Mouse (Mus musculus): Measurements from ENCODE around the gene Cygb.

- no peak for TF ChIP-seq CTCF (IDR thresholded peaks at IDR 0.05; ENCODE audit: control insufficient read depth, insufficient read depth, low read length)
- no peak for TF ChIP-seq POLR2A (IDR thresholded peaks at IDR 0.05; ENCODE audit: borderline replicate concordance, control insufficient read depth, low read depth, low read length)
Observed at GRCm38 (mm10) chr11:116619561-116619960, 34.6 kb downstream of the Cygb start.

Data from bone marrow, adult 2 months (tissue).